Comparison of ENCODE assay signal across 8 mouse cellular contexts in genomic region chr4:155847591-155848352, GRCm38 (mm10). TPM values are rescaled to one million over a fixed set of nuclear protein-coding genes. Genes with fewer than 3 reads are reported as not detected.
DNase-seq lines count a peak whose midpoint lies in the region; ATAC-seq lines count a peak whose summit lies in the region.

No protein-coding gene starts in this region.

- H3K27ac ChIP-seq in embryonic facial prominence, embryonic 15.5 days (replicated peaks): peak overlapping the region; percentile 48
- H3K27ac ChIP-seq in hindbrain, embryonic 10.5 days: peak overlapping the region; percentile 91
- H3K27ac ChIP-seq in limb, embryonic 12.5 days: no peak overlapping the region; the same call in 1 of the 2 replicates
- peak overlapping the region; percentile 30 for H3K27ac ChIP-seq in midbrain, embryonic 11.5 days (ENCODE audit: low read depth, low read length)

- no peaks in the 10 kb centered on the region for H3K9me3 ChIP-seq in embryonic facial prominence, embryonic 15.5 days (replicated peaks)
- H3K9me3 ChIP-seq in hindbrain, embryonic 10.5 days: no peaks in the 10 kb centered on the region
- no peaks in the 10 kb centered on the region for H3K9me3 ChIP-seq in limb, embryonic 12.5 days
- H3K9me3 ChIP-seq in midbrain, embryonic 11.5 days (ENCODE audit: control insufficient read depth, low read length): no peaks in the 10 kb centered on the region

- peak; percentile 54 for DNase-seq in CD4-positive helper T cell, adult 2 months (ENCODE audit: low read depth, low spot score)
- peak; percentile 45 for DNase-seq in R1 (ENCODE audit: low read depth, low spot score)
- no peak for DNase-seq in hindbrain, embryonic 10.5 days (ENCODE audit: low spot score)
- DNase-seq in midbrain, embryonic 11.5 days (ENCODE audit: low spot score, missing footprints): peak; percentile 93
- peak; percentile 45 to 51 for DNase-seq in thymus, adult 18-20 months

- H3K9ac ChIP-seq in embryonic facial prominence, embryonic 15.5 days: peak overlapping the region; percentile 84
- H3K9ac ChIP-seq in limb, embryonic 12.5 days (replicated peaks): peak overlapping the region; percentile 73
- peak overlapping the region; percentile 91 for H3K9ac ChIP-seq in midbrain, embryonic 11.5 days (ENCODE audit: low read length)

- peak; percentile 5; the same call in 1 of the 2 replicates for ATAC-seq in embryonic facial prominence, embryonic 15.5 days (ENCODE audit: insufficient number of reproducible peaks, low FRiP score, low TSS enrichment, low read depth)
- ATAC-seq in limb, embryonic 12.5 days (ENCODE audit: insufficient number of reproducible peaks, insufficient read depth, low FRiP score, low TSS enrichment, low read depth): no peak; the same call in 1 of the 2 replicates
- ATAC-seq in midbrain, embryonic 11.5 days (ENCODE audit: low FRiP score): peak; percentile 75
- ATAC-seq in monocyte, adult 5-6 weeks (replicated peaks; ENCODE audit: insufficient number of reproducible peaks, low FRiP score, low TSS enrichment, poor library complexity, severe bottlenecking): no peak

- H3K4me3 ChIP-seq in embryonic facial prominence, embryonic 15.5 days (replicated peaks): peak overlapping the region; percentile 84
- H3K4me3 ChIP-seq in hindbrain, embryonic 10.5 days: peak overlapping the region; percentile 88
- peak overlapping the region; percentile 73 for H3K4me3 ChIP-seq in limb, embryonic 12.5 days (replicated peaks)
- H3K4me3 ChIP-seq in midbrain, embryonic 11.5 days (ENCODE audit: low read depth, low read length): peak overlapping the region; percentile 91

- peaks cover 12% of the 10 kb centered on the region for H3K36me3 ChIP-seq in embryonic facial prominence, embryonic 15.5 days
- H3K36me3 ChIP-seq in hindbrain, embryonic 10.5 days: peaks cover 30% of the 10 kb centered on the region
- H3K36me3 ChIP-seq in limb, embryonic 12.5 days: peaks cover 15% of the 10 kb centered on the region
- H3K36me3 ChIP-seq in midbrain, embryonic 11.5 days (ENCODE audit: control insufficient read depth, insufficient read depth, low read length): no peaks in the 10 kb centered on the region

- WGBS in embryonic facial prominence, embryonic 15.5 days: 1% methylated on average over 62 of the region's 69 CpGs
- WGBS in hindbrain, embryonic 10.5 days: 2% methylated on average over 69 of the region's 69 CpGs
- 3% methylated on average over 50 of the region's 69 CpGs for WGBS in limb, embryonic 12.5 days
- WGBS in midbrain, embryonic 11.5 days: 2% methylated on average over 62 of the region's 69 CpGs

- peaks cover 32% of the 10 kb centered on the region for H3K4me1 ChIP-seq in embryonic facial prominence, embryonic 15.5 days
- H3K4me1 ChIP-seq in hindbrain, embryonic 10.5 days (replicated peaks): peaks cover 43% of the 10 kb centered on the region
- peaks cover 20% of the 10 kb centered on the region for H3K4me1 ChIP-seq in limb, embryonic 12.5 days (replicated peaks)
- peaks cover 22% of the 10 kb centered on the region for H3K4me1 ChIP-seq in midbrain, embryonic 11.5 days (ENCODE audit: control insufficient read depth, insufficient read depth, low read length)

- H3K27me3 ChIP-seq in embryonic facial prominence, embryonic 15.5 days: no peaks in the 10 kb centered on the region
- peaks cover under 1% of the 10 kb centered on the region; the same call in 1 of the 2 replicates for H3K27me3 ChIP-seq in hindbrain, embryonic 10.5 days (ENCODE audit: insufficient read depth, poor library complexity, severe bottlenecking)
- H3K27me3 ChIP-seq in limb, embryonic 12.5 days: no peaks in the 10 kb centered on the region
- no peaks in the 10 kb centered on the region for H3K27me3 ChIP-seq in midbrain, embryonic 11.5 days (ENCODE audit: control insufficient read depth, insufficient read depth, low read length)

- H3K4me2 ChIP-seq in embryonic facial prominence, embryonic 15.5 days (replicated peaks): peak overlapping the region; percentile 93
- H3K4me2 ChIP-seq in limb, embryonic 12.5 days: peak overlapping the region; percentile 92
- peak overlapping the region; percentile 94 for H3K4me2 ChIP-seq in midbrain, embryonic 11.5 days

RNA-seq across cellular contexts. Expression of gene Dvl1, which starts 0.6 kb away (rescaled TPM):
- 10.0 and 12.2 TPM in 2 replicates for polyA plus RNA-seq in embryonic facial prominence, embryonic 15.5 days (2015; fragmentation: Nextera tagmentation; extraction: Ambion mirVana)
- 4.3 and 5.1 TPM in 2 replicates for polyA plus RNA-seq in hindbrain, embryonic 10.5 days (2016; fragmentation: Nextera tagmentation; extraction: Ambion mirVana)
- polyA plus RNA-seq in limb, embryonic 12.5 days (2016; fragmentation: Nextera tagmentation; extraction: Ambion mirVana): 5.5 and 14.7 TPM in 2 replicates
- 8.6 and 10.7 TPM in 2 replicates for polyA plus RNA-seq in midbrain, embryonic 11.5 days (2014; fragmentation: Nextera tagmentation; extraction: Ambion mirVana)
- 18.8 to 30.1 TPM (median 27.0 TPM) in 3 replicates for total RNA-seq in monocyte, adult 5-6 weeks (2017)

RNA-seq across cellular contexts. Expression of gene Mxra8, which starts 8.3 kb away (rescaled TPM):
- 137 and 141 TPM in 2 replicates for polyA plus RNA-seq in embryonic facial prominence, embryonic 15.5 days (2015; fragmentation: Nextera tagmentation; extraction: Ambion mirVana)
- polyA plus RNA-seq in hindbrain, embryonic 10.5 days (2016; fragmentation: Nextera tagmentation; extraction: Ambion mirVana): 56.1 and 56.7 TPM in 2 replicates
- 44.9 and 62.1 TPM in 2 replicates for polyA plus RNA-seq in limb, embryonic 12.5 days (2016; fragmentation: Nextera tagmentation; extraction: Ambion mirVana)
- 37.7 and 41.9 TPM in 2 replicates for polyA plus RNA-seq in midbrain, embryonic 11.5 days (2014; fragmentation: Nextera tagmentation; extraction: Ambion mirVana)
- total RNA-seq in monocyte, adult 5-6 weeks (2017): 0.29 to 15.8 TPM (median 2.0 TPM) in 3 replicates

RNA-seq across cellular contexts. Expression of gene Tas1r3, which starts 15.4 kb away (rescaled TPM):
- 0.48 and 0.56 TPM in 2 replicates for polyA plus RNA-seq in embryonic facial prominence, embryonic 15.5 days (2015; fragmentation: Nextera tagmentation; extraction: Ambion mirVana)
- 0.37 and 0.41 TPM in 2 replicates for polyA plus RNA-seq in hindbrain, embryonic 10.5 days (2016; fragmentation: Nextera tagmentation; extraction: Ambion mirVana)
- polyA plus RNA-seq in limb, embryonic 12.5 days (2016; fragmentation: Nextera tagmentation; extraction: Ambion mirVana): 0.39 and 0.74 TPM in 2 replicates
- polyA plus RNA-seq in midbrain, embryonic 11.5 days (2014; fragmentation: Nextera tagmentation; extraction: Ambion mirVana): 0.34 and 0.59 TPM in 2 replicates
- total RNA-seq in monocyte, adult 5-6 weeks (2017): 0.29 to 1.6 TPM (median 0.64 TPM) in 3 replicates

RNA-seq across cellular contexts. Expression of gene Aurkaip1, which starts 16.7 kb away (rescaled TPM):
- 142 TPM in 2 replicates for polyA plus RNA-seq in embryonic facial prominence, embryonic 15.5 days (2015; fragmentation: Nextera tagmentation; extraction: Ambion mirVana)
- 171 and 186 TPM in 2 replicates for polyA plus RNA-seq in hindbrain, embryonic 10.5 days (2016; fragmentation: Nextera tagmentation; extraction: Ambion mirVana)
- polyA plus RNA-seq in limb, embryonic 12.5 days (2016; fragmentation: Nextera tagmentation; extraction: Ambion mirVana): 146 and 151 TPM in 2 replicates
- polyA plus RNA-seq in midbrain, embryonic 11.5 days (2014; fragmentation: Nextera tagmentation; extraction: Ambion mirVana): 113 and 128 TPM in 2 replicates
- total RNA-seq in monocyte, adult 5-6 weeks (2017): 102 to 125 TPM (median 108 TPM) in 3 replicates

RNA-seq across cellular contexts. Expression of gene Cptp, which starts 21.5 kb away (rescaled TPM):
- polyA plus RNA-seq in embryonic facial prominence, embryonic 15.5 days (2015; fragmentation: Nextera tagmentation; extraction: Ambion mirVana): 18.0 and 20.1 TPM in 2 replicates
- polyA plus RNA-seq in hindbrain, embryonic 10.5 days (2016; fragmentation: Nextera tagmentation; extraction: Ambion mirVana): 22.0 and 24.8 TPM in 2 replicates
- polyA plus RNA-seq in limb, embryonic 12.5 days (2016; fragmentation: Nextera tagmentation; extraction: Ambion mirVana): 13.6 and 14.2 TPM in 2 replicates
- 24.7 and 24.8 TPM in 2 replicates for polyA plus RNA-seq in midbrain, embryonic 11.5 days (2014; fragmentation: Nextera tagmentation; extraction: Ambion mirVana)
- 5.7 to 8.4 TPM (median 6.6 TPM) in 3 replicates for total RNA-seq in monocyte, adult 5-6 weeks (2017)

Comparison
In these comparisons a context has a peak if more than half of its experiments do, and no peak if none do; other contexts are left out.
1. ATAC-seq: peak in embryonic facial prominence, embryonic 15.5 days (single experiment) and midbrain, embryonic 11.5 days (single experiment); none in limb, embryonic 12.5 days (single experiment) and monocyte, adult 5-6 weeks (single experiment).
2. Peak in every context shown above with its lines, with median percentiles within 50 percentile points of each other: H3K4me2 ChIP-seq, H3K4me3 ChIP-seq and H3K9ac ChIP-seq.